Mouse (Mus musculus): ENCODE measurements at regions not wholly inside any gene's neighbourhood (a gene's known extent, or its start where the extent isn't known, plus 50 kb on each side); places are given as distances from the start of the nearest gene placed in this dataset.

DNA sequence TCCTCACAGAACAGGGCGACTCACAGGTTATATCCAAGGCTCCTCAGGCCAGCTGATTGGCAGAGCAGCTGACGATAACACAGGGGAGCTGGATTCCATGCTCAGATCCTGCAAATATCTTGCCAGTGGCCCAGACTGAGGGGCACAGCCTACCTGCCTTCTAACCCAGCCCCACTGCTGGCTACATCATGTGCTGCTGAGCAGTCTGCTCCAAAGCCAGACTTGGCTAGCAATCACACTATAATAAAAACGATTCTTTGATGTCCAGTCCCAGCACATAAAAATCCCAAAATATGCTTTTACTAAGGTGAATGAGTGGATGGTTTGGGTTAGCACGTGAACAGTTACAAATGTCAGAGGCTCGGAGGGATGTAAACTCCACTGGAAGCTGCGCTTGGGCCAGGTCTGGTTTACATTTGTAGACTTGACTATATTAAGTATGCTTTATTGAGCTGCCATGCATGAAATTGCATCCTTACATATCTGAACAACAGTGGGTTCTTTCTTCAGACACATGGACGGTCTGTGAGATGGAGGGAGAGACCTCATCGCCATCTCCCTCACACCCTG is 200.2 kb downstream of the Thbs2 start:
- TF ChIP-seq EP300 (IDR thresholded peaks at IDR 0.05; ENCODE audit: low read depth) (no peak), CTCF (IDR thresholded peaks at IDR 0.05; ENCODE audit: low read depth) (no peak)

All from liver, postnatal 0 days (tissue).